Mouse (Mus musculus) cerebellum, postnatal 36 days (tissue): ENCODE data around the gene Aldh1a1.
"Not testable (repeated sequence)": the region's sequence is repeated elsewhere in the genome, so short reads cannot be mapped to it uniquely, and the experiment has no call there.

Experiments used
- DNase-seq, 2 experiments: peaks; one replicate each; pipeline ENCODE4 v3.0.0; 2021 to 2022; ENCODE audit warnings: mixed read lengths in 2 of 2

Gene Aldh1a1

GRCm38 (mm10) chr19:20557211-20557610, 64.7 kb downstream of the Aldh1a1 start:
- no peak for DNase-seq

GRCm38 (mm10) chr19:20558069-20558468, 65.6 kb downstream of the Aldh1a1 start:
- DNase-seq, result no peak

GRCm38 (mm10) chr19:20558544-20558943, 66.0 kb downstream of the Aldh1a1 start:
- no peak for DNase-seq

- DNase-seq, result no peak
These were observed 66.4 kb downstream of the Aldh1a1 start for GRCm38 (mm10) chr19:20558952-20559351.

GRCm38 (mm10) chr19:20559952-20560351, 67.4 kb downstream of the Aldh1a1 start:
- no peak for DNase-seq

- DNase-seq, result no peak
These were observed 69.9 kb downstream of the Aldh1a1 start for GRCm38 (mm10) chr19:20562396-20562795.

GRCm38 (mm10) chr19:20566294-20566693, 73.8 kb downstream of the Aldh1a1 start:
- DNase-seq, result no peak

- DNase-seq, result no peak
These were observed 74.5 kb downstream of the Aldh1a1 start for GRCm38 (mm10) chr19:20567039-20567438.

- DNase-seq, result no peak
These were observed 84.5 kb downstream of the Aldh1a1 start for GRCm38 (mm10) chr19:20576984-20577383.

- no peak for DNase-seq
These were observed 84.9 kb downstream of the Aldh1a1 start for GRCm38 (mm10) chr19:20577429-20577828.

GRCm38 (mm10) chr19:20599951-20600350, 107.4 kb downstream of the Aldh1a1 start:
- DNase-seq, result no peak

- no peak for DNase-seq
These were observed 109.2 kb downstream of the Aldh1a1 start for GRCm38 (mm10) chr19:20601739-20602138.

- DNase-seq, result no peak
These were observed 110.7 kb downstream of the Aldh1a1 start for GRCm38 (mm10) chr19:20603212-20603611.

- no peak for DNase-seq
These were observed 111.4 kb downstream of the Aldh1a1 start for GRCm38 (mm10) chr19:20603866-20604265.

GRCm38 (mm10) chr19:20614252-20614930, 121.9 kb downstream of the Aldh1a1 start:
- no peak for DNase-seq

- DNase-seq, result no peak
These were observed 129.9 kb downstream of the Aldh1a1 start for GRCm38 (mm10) chr19:20622434-20622833.

GRCm38 (mm10) chr19:20623416-20623815, 130.9 kb downstream of the Aldh1a1 start:
- no peak for DNase-seq

- DNase-seq, result no peak
These were observed 138.5 kb downstream of the Aldh1a1 start for GRCm38 (mm10) chr19:20631020-20631419.

- no peak for DNase-seq
These were observed 141.6 kb downstream of the Aldh1a1 start for GRCm38 (mm10) chr19:20633876-20634691.

GRCm38 (mm10) chr19:20644346-20644745, 151.8 kb downstream of the Aldh1a1 start:
- no peak for DNase-seq

GRCm38 (mm10) chr19:20647496-20647895, 155.0 kb downstream of the Aldh1a1 start:
- not testable (repeated sequence) for DNase-seq

GRCm38 (mm10) chr19:20650008-20650407, 157.5 kb downstream of the Aldh1a1 start:
- no peak for DNase-seq

- no peak for DNase-seq
These were observed 160.7 kb downstream of the Aldh1a1 start for GRCm38 (mm10) chr19:20653082-20653676.
